Mouse (Mus musculus) gastrocnemius, adult 8-10 months (tissue): ENCODE measurements around the gene Acrv1. TPM values are rescaled to one million over a fixed set of nuclear protein-coding genes. Genes with fewer than 3 reads are reported as not detected.
A peak's percentile ranks its signal among the peaks of the same experiment; 100 is the strongest.
"Not testable (repeated sequence)": the region's sequence is repeated elsewhere in the genome, so short reads cannot be mapped to it uniquely, and the experiment has no call there.

Experiments used
- DNase-seq, 2 experiments: peaks; one replicate each; pipeline ENCODE4 v3.0.0; 2022; ENCODE audit warnings: low spot score in 2 of 2
- total RNA-seq, 4 experiments: library from RNA; stranded (reverse); gene quantifications; 2 replicates each; pipeline ENCODE4 v1.2.4; 2022

The Acrv1 gene
- not detected for total RNA-seq

- no peak for DNase-seq
These were observed at the start of gene Acrv1 for GRCm38 (mm10) chr9:36692920-36693319. Gene Acrv1, plus strand, starts transcription at chr9:36693220.

GRCm38 (mm10) chr9:36643276-36643675 lies 49.7 kb upstream of the Acrv1 start, which contains the start of gene A630095E13Rik:
Gene A630095E13Rik, minus strand, starts transcription at chr9:36643376.
- DNase-seq: not testable (repeated sequence)

- DNase-seq: no peak
These were observed 11.6 kb upstream of the Acrv1 start for GRCm38 (mm10) chr9:36681424-36681823.

- no peak for DNase-seq
These were observed 5.7 kb upstream of the Acrv1 start for GRCm38 (mm10) chr9:36687329-36687728.

GRCm38 (mm10) chr9:36694276-36694675 lies 1.3 kb downstream of the Acrv1 start:
- no peak for DNase-seq

- no peak for DNase-seq
These were observed 12.9 kb downstream of the Acrv1 start for GRCm38 (mm10) chr9:36705923-36706322.

GRCm38 (mm10) chr9:36707304-36707703 lies 14.3 kb downstream of the Acrv1 start:
- DNase-seq: no peak

- no peak for DNase-seq
These were observed 23.6 kb downstream of the Acrv1 start for GRCm38 (mm10) chr9:36716624-36717023.

- DNase-seq: peak; percentile 75 to 80
These were observed 33.4 kb downstream of the Acrv1 start for GRCm38 (mm10) chr9:36726131-36727033.

GRCm38 (mm10) chr9:36727034-36727755 lies 34.2 kb downstream of the Acrv1 start, which contains the start of gene Chek1:
Gene Chek1, minus strand, starts transcription at chr9:36727065.
- no peak for DNase-seq

Other genes with a start within 250 kb of the Acrv1 start
- gene Gm9513, start 217.6 kb upstream of the Acrv1 start, total RNA-seq: not detected
- not detected for gene Gm5615, start 151.3 kb upstream of the Acrv1 start, total RNA-seq
- not detected for gene Gm17689, start 110.6 kb upstream of the Acrv1 start, total RNA-seq
- not detected for gene A630095E13Rik, start 49.8 kb upstream of the Acrv1 start, total RNA-seq
- 1 to 10 TPM in 1 of 4 experiments, under 1 TPM in 3; 0.19 to 2.0 (median 0.35) TPM for gene Chek1, start 33.8 kb downstream of the Acrv1 start, total RNA-seq
- 10 to 100 TPM; 23.8 to 40.7 (median 33.9) TPM for gene Stt3a, start 74.5 kb downstream of the Acrv1 start, total RNA-seq
- 10 to 100 TPM; 66.4 to 84.8 (median 75.7) TPM for gene Ei24, start 104.2 kb downstream of the Acrv1 start, total RNA-seq
- 1 to 10 TPM; 3.4 to 7.5 (median 6.9) TPM for gene Fez1, start 128.6 kb downstream of the Acrv1 start, total RNA-seq